Mouse (Mus musculus): Measurements from ENCODE around the gene R3hdml.

The R3hdml gene

GRCm38 (mm10) chr2:163539321-163540040 is 47.4 kb downstream of the R3hdml start:
- CTCF ChIA-PET: no interaction called here

GRCm38 (mm10) chr2:163540231-163541117 is 48.4 kb downstream of the R3hdml start:
- CTCF ChIA-PET: no interaction called here

- CTCF ChIA-PET: no interaction called here
Observed at GRCm38 (mm10) chr2:163541568-163542182, 49.6 kb downstream of the R3hdml start.

GRCm38 (mm10) chr2:163542674-163543073 is 50.6 kb downstream of the R3hdml start:
- CTCF ChIA-PET: no interaction called here

GRCm38 (mm10) chr2:163546623-163547318 is 54.7 kb downstream of the R3hdml start:
- CTCF ChIA-PET: no interaction called here

- CTCF ChIA-PET: no interaction called here
Observed at GRCm38 (mm10) chr2:163548822-163549221, 56.7 kb downstream of the R3hdml start.

- CTCF ChIA-PET: no interaction called here
Observed at GRCm38 (mm10) chr2:163549786-163550185, 57.7 kb downstream of the R3hdml start.

All from spleen, embryonic (tissue).